Mouse (Mus musculus): ENCODE results near the gene Grap2.
"Not testable (repeated sequence)": the region's sequence is repeated elsewhere in the genome, so short reads cannot be mapped to it uniquely, and the experiment has no call there.

Grap2 gene

DNA sequence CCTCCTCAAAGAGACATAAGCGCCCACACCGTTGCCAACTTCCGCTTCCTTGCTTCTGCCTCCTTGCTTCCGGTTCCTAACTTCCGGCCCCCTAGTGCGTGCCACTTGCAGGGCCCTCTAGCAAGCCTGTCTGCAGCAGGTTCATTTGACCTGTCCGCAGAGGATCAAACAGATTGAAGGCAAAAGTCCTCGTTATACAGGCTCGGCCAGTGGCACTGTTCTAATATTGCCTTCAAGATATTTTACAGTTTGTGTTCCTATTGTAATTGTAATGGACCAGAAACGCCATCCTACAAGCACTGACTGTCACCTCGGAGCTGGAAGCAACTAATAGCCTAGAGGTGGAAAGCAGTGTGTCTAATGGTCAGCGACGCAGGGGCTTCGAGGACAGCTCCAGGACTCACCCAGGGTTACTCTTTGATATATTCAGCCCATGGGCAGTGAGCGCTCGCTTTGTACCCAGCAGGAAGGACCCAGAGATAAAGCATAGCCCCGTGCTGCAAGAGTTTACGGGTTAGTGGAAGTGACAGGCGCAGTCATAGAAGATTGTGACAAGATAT lies 7.2 kb upstream of the Grap2 start, which contains the start of gene Enthd1:
Enthd1 (minus strand) TSS at position 51 of the 560 bp plus-strand sequence.
- intact Hi-C loops (cut with DNase I): no loop called here

DNA sequence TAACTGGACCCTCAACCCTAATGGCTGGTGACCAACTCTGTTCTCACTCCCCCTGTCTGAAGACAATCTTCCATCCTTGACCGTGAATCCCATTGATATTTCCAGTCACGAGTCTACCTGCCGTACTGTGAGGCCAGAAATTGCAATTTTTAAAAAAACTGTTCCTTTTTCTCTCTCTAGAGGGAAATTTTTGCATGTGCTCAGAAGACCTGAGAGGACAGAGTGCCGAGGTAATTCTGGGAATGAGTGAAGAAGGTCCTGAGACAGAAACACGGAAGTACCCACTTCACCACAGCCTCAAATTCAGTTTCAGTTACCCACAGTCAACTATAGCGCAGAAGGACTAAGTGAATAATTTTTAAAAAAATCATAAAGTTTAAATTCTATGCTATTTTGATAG lies 5.7 kb upstream of the Grap2 start:
- intact Hi-C loops (cut with DNase I): no loop called here

DNA sequence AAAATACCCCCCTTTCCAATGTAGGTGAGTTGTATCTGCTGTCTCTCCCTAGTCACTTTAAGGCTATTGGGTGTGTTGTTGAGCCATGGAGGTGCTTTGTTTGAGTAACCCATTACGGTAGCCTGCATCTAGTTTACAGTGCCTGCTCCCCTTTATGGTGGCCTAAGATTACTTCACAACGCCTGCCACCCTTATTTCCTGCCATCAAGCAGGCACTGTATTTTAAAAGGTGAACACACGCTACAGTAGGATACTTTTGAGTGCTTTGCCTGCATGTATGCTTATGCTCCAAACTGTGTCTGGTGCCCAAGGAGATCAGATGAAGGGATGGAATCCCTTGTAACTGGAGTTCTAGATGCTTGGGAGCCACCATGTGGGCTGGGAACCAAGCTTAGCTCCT lies 5.3 kb upstream of the Grap2 start:
- intact Hi-C loops (cut with DNase I): no loop called here

DNA sequence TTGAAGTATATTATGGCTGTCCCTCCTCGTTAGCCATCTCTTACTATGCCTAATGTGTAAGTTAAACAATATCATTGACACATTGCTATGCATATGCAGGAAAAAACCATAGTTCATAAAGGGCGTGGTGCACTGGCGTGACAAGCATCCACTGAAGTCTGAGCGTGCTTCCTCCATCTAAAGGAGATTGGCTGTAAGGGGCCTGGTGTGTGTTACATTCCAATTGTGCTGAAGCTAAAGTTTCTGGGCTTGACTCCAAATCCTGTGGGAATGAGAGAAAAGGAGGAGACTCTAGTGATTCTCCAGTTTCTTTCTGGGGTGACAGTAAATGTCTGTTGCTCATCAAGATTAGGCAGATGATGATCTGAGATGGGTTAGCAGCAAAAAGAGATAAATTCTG lies 4.7 kb upstream of the Grap2 start:
- intact Hi-C loops (cut with DNase I): no loop called here

DNA sequence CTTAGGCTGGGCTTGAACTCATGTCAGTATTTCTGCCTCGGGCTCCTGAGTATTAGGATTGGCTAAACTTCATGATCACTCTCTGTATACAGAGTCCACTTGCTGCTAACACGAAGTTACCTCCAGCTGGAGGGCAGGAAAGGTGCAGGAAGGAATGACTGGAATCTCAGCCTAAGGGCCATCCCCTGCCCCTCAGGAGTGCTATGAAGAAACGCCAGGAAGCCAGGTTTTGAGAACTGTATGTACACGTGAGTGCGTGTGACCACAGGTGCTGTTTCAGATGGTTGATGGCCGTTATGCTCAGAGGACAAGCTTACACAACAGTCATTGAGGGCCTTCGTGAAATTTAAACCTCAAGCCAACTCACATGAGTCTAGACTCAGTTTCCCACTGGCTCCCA lies 3.2 kb upstream of the Grap2 start:
- intact Hi-C loops (cut with DNase I): no loop called here

DNA sequence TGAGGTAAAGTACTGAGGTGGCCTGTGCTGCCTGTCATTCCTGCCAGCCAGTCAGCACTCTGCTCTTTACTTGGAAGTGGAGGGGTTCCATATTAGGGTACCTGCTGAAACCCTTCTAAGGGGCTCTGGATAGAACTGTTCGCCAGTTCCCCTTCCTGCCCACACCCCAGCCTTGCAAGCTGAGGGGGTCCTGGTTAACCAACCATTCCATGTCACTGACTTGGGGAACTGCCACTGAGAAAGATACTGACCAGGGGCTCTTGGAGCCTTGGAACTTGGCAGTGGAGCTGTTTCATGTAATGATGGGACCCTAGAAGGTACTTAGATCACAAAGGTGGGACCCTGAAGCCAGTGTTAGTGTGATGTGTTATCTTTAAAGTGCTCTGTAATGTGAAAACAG lies 2.2 kb upstream of the Grap2 start:
- intact Hi-C loops (cut with DNase I): no loop called here

DNA sequence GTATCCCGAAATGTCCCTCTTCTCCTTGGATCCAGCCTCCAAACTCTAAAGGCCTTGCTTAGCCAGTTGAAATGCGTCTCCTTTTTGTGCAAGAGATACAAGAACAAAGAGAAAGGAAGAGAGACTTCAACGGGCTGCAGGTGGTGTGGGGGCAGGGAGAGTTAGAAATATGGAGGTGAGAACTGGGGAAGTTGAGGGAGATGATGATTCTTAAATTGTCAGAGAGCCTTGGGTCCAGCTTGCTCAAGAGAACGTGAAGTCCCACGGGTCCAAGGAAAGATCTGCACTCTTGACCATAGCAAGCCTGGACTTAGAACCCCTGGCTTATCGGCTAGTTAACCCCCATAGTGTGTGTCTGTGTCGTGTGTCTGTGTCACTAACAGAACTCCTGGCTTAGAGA lies 783 bp upstream of the Grap2 start:
- intact Hi-C loops (cut with DNase I): no loop called here

DNA sequence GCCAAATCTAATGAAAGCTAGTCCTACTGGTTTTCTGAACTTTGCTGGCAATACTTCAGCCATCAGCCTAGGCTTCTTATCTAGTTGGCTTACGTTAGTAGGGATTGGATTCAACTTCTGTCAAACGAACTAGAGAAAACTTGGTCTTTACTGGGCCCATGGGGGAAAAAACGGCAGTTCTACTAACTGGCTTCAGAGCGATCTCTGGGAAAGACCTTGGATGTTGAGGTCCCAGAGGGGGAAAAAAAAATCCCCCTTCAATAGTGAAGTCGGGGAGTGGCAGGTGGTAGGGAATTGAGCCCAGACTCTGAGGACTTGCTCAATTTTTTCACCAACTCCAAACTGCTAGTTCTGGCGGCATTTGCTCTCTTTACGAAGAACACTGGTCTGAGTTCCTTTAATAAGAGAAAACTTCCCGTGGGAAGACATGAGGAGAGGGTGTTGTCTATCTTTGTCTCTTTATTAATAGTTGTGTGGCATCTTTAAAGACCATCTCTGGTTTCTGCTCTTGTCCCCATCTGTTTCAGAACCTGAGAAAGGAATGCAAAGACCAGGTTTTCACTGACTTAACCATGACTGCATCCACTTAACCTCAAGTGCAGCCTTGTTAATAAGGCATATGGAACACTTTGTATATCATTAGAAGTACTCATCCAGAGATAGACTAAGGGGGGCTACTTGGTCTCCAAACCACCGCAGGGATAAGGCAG lies 572 bp downstream of the Grap2 start:
- intact Hi-C loops (cut with DNase I): no loop called here

DNA sequence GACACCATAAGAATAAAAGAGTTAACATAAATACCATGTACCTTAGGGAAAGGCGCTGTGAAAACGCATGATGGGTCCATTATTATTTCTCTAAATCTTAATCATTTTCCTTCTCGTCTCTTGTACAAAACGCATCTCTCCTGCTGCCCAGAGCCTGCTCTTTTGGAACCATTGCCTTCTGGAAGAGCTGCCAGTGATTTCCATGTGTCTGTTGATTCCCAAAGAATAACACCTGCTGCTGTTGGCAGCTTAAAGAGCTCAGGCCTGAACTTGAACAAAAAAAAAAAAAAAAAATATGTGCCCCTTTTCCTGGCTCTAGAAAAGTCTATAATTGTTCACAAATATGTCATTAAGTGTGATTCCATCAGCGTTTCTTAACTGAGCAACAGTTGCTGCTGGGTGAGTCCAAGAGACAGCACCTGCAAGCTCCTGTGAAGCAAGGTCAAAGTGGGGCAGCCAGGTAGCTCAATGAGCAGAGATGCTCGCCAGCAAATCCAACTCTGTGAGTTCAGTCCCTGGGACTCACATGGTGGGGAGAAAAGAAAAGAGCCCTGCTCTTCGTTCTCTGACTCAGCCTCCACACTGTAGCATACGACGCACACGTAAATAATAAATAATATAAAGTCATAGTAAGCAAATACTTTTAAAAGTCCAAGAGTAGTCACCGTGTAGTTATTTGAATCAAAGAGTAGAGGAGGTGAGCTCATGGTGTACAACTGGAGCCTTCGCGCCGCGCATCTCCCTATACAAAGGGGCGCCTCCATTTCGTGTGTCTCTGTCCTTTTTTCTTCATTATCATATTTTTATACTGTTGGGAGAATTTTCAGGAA lies 2.0 kb downstream of the Grap2 start:
- intact Hi-C loops (cut with DNase I): no loop called here

DNA sequence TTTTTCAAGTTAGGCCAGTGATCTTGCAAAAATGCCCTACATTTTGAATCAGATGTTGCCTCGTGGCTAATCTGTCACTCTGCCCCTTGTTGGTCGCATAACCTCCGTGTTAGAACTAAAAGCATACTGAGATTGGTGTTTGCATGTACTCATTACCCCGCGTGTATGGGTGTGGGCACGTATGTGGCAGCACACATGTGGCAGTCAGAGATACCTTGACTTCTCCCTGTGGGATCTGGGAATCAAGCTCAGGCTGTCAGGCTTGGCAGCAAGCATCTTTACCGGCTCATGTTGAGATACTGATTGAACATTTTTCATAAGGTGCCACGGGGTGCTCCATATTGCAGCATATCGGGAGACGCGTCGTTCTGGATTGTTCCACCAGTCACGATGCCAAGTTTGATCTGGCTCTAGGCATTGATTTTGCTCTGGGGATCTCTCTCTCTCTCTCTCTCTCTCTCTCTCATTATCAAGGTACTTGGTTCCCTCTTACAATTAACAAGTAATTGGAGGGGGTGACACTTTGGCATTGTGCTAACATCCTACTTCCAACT lies 3.5 kb downstream of the Grap2 start:
- intact Hi-C loops (cut with DNase I): no loop called here

DNA sequence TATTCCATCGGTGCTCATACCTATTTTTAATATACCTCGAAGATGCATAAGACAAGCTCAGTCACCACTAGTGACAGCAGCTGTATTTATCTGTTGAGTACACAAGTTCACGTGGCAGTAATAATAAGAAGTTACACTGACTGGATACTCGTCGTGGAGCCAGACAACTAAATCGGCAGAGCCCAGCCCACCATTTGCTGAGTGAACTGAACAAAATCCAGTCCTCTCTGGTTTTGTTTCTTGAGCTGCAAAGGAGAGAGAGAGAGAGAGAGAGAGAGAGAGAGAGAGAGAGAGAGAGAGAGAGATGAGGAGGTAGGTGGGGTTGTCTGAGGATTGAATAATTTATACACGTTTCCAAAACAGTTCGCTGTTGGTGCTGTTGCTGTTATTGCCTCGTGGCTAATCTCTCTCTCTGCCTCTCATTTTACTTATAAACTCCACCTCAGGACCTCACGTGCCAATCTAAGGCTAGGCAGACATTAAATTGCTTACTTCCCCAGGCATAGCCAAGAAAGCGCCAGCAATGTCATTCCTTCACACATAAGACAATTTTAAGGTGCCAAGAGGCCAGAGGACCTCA lies 4.1 kb downstream of the Grap2 start:
- intact Hi-C loops (cut with DNase I): no loop called here

DNA sequence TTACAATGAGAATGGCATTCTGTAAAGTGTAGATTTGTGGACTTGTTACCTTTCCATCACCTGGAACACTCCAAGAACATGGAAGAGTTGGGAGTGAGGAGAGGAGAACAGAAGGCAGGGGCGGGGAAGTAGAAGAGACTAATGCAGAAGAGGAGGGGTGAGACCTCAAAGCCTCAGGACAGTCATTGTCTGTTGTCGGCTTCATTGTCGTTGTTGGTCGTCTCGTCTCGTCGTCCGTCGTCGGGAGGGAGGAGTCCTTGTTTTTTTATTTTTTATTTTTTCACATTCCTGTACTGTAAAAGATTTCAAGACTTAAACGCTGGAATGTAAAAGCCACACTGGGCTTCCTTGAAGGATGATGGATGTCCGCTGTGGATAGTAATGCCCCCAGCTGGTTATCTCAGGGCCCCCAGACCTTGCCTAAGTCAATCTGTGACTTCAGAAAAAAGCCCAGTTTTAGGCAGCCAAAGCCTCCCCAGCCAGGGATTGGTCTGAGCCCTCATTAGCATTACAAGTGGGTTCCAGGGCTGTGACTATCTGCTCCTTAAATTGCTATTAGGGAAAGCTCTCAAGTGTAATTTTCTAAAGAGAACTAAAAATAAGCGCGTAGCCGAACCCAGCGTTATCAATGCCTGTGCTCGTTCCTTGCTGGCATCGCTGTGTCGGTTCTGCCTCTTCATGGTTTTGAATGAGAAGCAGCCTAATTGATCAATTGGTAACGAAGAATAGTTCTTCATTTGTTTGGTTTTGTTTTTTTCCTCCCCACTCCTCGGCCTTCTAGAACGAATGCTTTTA lies 5.0 kb downstream of the Grap2 start:
- intact Hi-C loops (cut with DNase I): no loop called here

DNA sequence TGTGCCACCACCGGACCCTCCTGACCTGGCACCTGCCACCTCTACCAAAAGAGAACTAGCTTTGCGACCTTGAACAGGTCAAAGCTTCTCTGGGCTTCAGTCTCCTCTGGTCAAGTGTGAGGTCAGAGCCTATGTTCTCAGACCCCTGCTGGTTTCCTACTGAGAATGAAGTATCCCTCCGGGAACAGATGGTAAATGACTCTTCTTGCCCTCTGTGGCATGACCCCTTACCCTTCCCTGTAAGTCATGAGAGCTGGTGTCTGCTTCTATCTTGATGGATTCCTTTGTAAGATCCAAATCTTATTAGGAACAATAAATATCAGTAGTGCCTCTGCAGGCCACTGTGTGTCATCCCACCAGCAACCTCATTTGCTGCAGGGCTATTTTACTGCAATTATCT lies 6.7 kb downstream of the Grap2 start:
- intact Hi-C loops (cut with DNase I): no loop called here

DNA sequence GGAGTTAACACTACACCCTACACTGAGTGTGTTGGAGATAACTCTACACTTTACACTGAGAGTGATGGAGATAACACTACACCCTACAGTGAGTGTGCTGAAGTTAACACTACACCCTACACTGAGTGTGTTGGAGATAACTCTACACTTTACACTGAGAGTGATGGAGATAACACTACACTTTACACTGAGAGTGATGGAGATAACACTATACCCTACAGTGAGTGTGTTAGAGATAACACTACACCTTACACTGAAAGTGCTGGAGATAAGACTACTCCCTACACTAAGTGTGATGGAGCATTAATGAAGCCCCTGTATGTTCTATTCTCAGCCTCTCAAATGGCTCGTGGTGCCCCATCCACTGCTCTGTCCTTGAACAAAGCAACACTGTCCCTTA lies 8.2 kb downstream of the Grap2 start:
- intact Hi-C loops (cut with DNase I): not testable (repeated sequence)

DNA sequence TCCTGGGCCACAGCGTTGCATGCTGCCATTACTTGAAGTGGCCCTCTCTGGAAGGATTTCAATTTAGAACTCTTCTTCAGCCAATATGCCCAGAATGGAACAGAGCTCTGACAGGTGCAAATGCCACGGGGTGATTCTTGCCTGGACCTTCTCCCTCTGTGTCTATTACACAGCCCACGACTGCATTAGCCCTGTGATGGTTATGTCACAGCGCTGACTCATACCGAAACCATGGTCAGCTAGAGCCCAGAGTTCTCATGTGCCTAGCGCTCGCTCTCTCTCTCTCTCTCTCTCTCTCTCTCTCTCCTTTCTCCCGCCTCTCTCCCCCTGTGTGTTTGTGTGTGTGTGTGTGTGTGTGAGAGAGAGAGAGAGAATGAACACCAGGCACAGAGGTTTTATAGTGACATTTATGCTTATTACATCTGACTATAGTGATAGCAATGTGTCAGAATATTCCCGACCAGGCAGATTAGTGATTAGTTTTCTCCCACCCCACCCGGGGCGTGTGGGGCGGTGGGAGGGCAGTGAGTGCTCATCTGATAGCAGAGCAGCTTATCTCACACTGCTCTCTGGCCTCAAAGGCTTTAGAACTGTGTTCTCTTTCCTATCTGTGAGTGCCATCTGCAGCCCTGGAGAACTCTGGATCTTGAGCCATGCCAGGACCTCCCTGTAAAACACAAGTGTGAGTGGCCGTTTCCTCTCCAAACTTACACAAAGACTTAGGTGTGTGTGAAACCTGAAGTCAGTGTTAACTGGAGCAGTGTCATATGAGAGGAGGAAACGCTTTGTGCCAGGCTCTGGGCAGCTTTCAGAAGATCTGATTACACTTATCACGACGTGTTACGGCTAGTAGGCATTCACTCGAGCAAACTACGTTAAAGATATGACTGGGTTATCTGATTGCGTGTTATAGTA lies 10.4 kb downstream of the Grap2 start:
- intact Hi-C loops (cut with DNase I): no loop called here

DNA sequence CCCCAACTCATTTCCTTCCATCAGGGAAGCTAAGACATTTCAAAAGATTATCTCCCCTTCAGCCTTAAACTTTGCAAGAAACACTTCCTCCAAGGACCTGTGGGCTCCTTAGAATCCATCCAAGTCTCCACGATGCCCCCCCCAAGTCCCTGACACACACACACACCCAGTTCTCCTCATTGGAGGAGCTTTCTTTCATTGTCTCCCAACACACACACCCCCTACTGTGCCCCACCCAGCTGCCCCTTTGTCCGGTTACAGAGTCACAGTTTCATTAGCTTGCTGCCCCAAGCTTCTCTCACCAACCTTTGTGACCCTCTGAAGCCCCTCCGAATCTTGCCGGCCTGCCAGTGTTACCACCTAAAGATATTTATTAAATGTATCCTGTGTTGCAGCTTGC lies 13.9 kb downstream of the Grap2 start:
- intact Hi-C loops (cut with DNase I): no loop called here

DNA sequence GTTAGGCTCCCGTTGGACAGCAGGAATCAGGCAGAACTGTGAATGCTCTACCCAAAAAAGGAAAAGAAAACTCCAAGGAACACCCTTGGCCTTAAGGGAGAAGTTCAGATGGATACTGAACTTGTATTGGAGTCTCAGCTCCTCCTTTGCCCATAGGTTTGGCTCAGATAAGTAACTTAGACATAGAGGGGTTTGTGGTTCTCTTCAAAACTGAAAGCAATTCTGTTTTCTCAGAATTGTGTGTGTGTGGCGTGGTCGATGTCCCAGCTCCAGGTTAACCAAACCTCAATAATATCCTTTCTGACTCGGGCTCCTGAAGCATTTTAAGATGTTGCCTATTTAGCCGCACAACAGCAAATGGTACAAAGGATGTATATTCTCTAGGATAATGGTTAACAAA lies 18.2 kb downstream of the Grap2 start:
- intact Hi-C loops (cut with DNase I): no loop called here

DNA sequence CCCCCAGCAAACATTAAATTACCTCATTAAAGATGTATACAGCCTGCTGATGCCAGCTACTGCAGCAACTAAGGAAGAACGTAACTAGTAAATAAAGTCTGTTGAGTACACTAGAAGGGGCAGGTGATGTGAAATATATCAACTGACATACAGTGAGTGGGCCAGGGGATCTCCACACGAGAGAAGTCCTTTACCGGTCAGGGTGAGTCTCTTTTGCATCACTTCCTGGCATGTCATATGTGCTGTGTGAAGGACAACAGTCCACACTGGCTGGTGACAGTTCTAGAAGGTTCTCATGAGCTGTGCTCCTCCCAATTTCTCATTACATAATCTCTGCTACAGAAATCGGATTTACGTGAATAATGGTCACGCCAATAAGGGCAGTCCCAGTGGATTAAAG lies 20.3 kb downstream of the Grap2 start:
- intact Hi-C loops (cut with DNase I): no loop called here

DNA sequence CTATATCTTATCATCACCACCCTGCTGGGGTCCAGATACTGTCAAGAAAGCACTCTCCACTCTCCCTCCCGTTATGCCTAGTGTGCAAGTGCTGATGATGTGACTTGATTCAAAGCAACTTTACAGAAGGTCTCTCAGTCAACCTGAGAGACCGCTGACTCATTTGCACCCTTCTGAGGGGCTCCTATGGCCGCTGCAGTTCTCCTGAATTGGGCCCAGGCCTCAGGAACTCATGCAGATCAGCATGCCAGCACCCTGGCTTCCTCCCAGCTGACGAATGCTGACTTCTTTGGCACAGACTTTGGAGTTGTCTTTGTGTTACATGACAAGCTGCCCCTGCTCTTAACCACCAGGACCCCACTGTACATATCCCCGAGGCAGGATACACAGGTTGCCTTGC lies 21.5 kb downstream of the Grap2 start:
- intact Hi-C loops (cut with DNase I): no loop called here

DNA sequence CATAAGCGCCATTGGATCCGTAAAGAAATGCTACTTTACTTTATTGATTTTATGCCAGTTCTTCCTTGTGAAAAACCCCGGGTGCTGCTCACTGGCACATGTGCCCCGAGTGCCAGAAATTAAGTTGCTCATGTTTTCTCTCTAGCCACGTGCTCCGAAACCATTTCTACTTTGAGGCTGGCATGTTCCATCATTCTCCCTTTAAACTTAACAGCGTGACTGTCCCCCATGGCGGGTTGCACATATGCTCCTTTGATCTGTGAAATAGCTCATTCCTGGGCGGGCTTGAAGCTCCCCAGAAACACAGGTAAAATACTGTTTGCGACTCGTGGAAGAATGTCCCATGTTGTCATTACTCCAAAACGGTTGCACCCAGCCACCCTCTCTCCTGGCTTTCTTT lies 26.4 kb downstream of the Grap2 start:
- intact Hi-C loops (cut with DNase I): no loop called here
